Comparison of ENCODE assay signal across 8 mouse cellular contexts in the genomic region with DNA sequence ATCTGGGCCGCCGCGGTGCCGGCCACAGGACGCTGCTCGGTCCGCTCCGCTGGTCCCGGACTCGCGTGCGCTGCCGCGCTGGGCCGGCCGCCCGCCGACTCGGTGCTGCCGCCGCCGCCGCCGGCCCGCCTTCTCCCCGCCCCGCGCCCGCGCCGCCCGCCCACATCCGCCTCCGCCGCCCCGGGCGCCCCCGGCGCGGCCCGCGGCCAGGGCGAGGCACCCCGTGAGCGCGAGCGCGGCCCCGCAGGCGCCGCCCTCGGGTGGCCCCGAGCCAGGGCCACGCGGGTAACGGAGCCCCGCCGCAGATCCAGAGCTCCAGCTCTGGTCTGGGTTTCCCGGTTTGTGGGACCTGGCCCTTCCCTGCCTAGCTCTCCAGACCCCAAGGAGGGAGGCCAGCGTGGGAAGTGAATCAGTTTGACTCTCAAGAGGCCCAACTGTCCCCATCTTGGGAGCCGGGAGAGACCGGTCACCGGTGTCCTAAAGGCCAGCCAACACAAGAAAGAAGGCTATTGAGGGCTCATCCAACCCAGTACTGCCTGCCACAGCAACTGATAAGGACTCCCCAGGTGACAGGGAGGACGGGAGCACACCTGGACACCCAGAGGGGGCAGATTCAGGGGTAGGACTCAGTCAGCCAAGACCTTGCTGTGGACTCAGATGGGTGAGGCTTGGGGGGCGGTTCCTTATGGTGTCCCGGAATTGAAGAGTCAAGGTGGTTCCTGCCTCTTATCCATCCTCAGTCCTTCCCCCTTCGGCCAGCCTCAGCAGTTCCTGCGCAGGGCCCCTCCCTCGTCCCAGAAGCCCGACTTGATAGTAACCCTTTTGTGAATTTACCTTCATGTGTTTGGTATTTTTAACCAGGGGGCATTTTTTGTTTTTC. TPM values are rescaled to one million over a fixed set of nuclear protein-coding genes. Genes with fewer than 3 reads are reported as not detected.
DNase-seq lines count a peak whose midpoint lies in the region; ATAC-seq lines count a peak whose summit lies in the region.

Akt1 (minus strand) TSS at position 753 of the 880 bp plus-strand sequence.

- H3K36me3 ChIP-seq in intestine, embryonic 15.5 days = peaks cover 18% of the 10 kb centered on the region
- H3K36me3 ChIP-seq in limb, embryonic 13.5 days = peaks cover 25% of the 10 kb centered on the region
- H3K36me3 ChIP-seq in midbrain, embryonic 13.5 days = peaks cover 20% of the 10 kb centered on the region
- peaks cover 7% of the 10 kb centered on the region; the same call in 1 of the 2 replicates for H3K36me3 ChIP-seq in stomach, embryonic 16.5 days (ENCODE audit: control insufficient read depth, insufficient read depth, low read length)

- H3K27ac ChIP-seq in intestine, embryonic 15.5 days = peak within 1 kb of the TSS; percentile 99
- H3K27ac ChIP-seq in limb, embryonic 13.5 days = peak within 1 kb of the TSS; percentile 94
- H3K27ac ChIP-seq in midbrain, embryonic 13.5 days = peak within 1 kb of the TSS; percentile 95
- H3K27ac ChIP-seq in stomach, embryonic 16.5 days (ENCODE audit: low read length) = peak within 1 kb of the TSS; percentile 99

- ATAC-seq in intestine, embryonic 15.5 days = peak; percentile 64
- ATAC-seq in limb, embryonic 13.5 days (ENCODE audit: low FRiP score, low read depth) = peak; percentile 25
- ATAC-seq in midbrain, embryonic 13.5 days = peak; percentile 5; the same call in 1 of the 2 replicates
- peak; percentile 59 for ATAC-seq in stomach, embryonic 16.5 days (ENCODE audit: insufficient read depth, low FRiP score)

- no peaks in the 10 kb centered on the region for H3K9me3 ChIP-seq in intestine, embryonic 15.5 days
- H3K9me3 ChIP-seq in limb, embryonic 13.5 days = no peaks in the 10 kb centered on the region
- no peaks in the 10 kb centered on the region for H3K9me3 ChIP-seq in midbrain, embryonic 13.5 days
- H3K9me3 ChIP-seq in stomach, embryonic 16.5 days (replicated peaks; ENCODE audit: control insufficient read depth, low read length) = no peaks in the 10 kb centered on the region

- peak within 1 kb of the TSS; percentile 89 for H3K4me2 ChIP-seq in intestine, embryonic 15.5 days (replicated peaks)
- H3K4me2 ChIP-seq in limb, embryonic 13.5 days (replicated peaks) = peak within 1 kb of the TSS; percentile 96
- H3K4me2 ChIP-seq in midbrain, embryonic 13.5 days (replicated peaks) = peak within 1 kb of the TSS; percentile 94
- H3K4me2 ChIP-seq in stomach, embryonic 16.5 days (ENCODE audit: low read depth, low read length) = peak within 1 kb of the TSS; percentile 96

- peaks cover 3% of the 10 kb centered on the region for H3K27me3 ChIP-seq in intestine, embryonic 15.5 days (replicated peaks)
- peaks cover 21% of the 10 kb centered on the region for H3K27me3 ChIP-seq in limb, embryonic 13.5 days
- H3K27me3 ChIP-seq in midbrain, embryonic 13.5 days = peaks cover 20% of the 10 kb centered on the region
- no peaks in the 10 kb centered on the region for H3K27me3 ChIP-seq in stomach, embryonic 16.5 days (ENCODE audit: control insufficient read depth, insufficient read depth, low read length)

- peak within 1 kb of the TSS; percentile 97 for H3K4me3 ChIP-seq in intestine, embryonic 15.5 days (replicated peaks)
- peak within 1 kb of the TSS; percentile 100 for H3K4me3 ChIP-seq in limb, embryonic 13.5 days
- H3K4me3 ChIP-seq in midbrain, embryonic 13.5 days (replicated peaks) = peak within 1 kb of the TSS; percentile 95
- peak within 1 kb of the TSS; percentile 96 for H3K4me3 ChIP-seq in stomach, embryonic 16.5 days (replicated peaks; ENCODE audit: low read length)

- peak within 1 kb of the TSS; percentile 99 for H3K9ac ChIP-seq in intestine, embryonic 15.5 days
- H3K9ac ChIP-seq in limb, embryonic 13.5 days = peak within 1 kb of the TSS; percentile 99
- H3K9ac ChIP-seq in midbrain, embryonic 13.5 days (replicated peaks) = peak within 1 kb of the TSS; percentile 100
- peak within 1 kb of the TSS; percentile 100 for H3K9ac ChIP-seq in stomach, embryonic 16.5 days (ENCODE audit: low read length)

- DNase-seq in A20 (ENCODE audit: low read depth, low spot score) (peak; percentile 88), ZHBTc4 (ENCODE audit: low read depth, low spot score) (peak; percentile 55)
- DNase-seq in embryo, embryonic 10 days (ENCODE audit: low spot score) = peak; percentile 68
- no peak for DNase-seq in gonadal fat pad, adult 2 months (ENCODE audit: low read depth)

- under 1% methylated on average over 65 of the region's 70 CpGs for WGBS in intestine, embryonic 15.5 days
- 0% methylated on average over 25 of the region's 70 CpGs for WGBS in limb, embryonic 13.5 days
- under 1% methylated on average over 39 of the region's 70 CpGs for WGBS in midbrain, embryonic 13.5 days
- WGBS in stomach, embryonic 16.5 days = 1% methylated on average over 57 of the region's 70 CpGs

- H3K4me1 ChIP-seq in intestine, embryonic 15.5 days (replicated peaks) = peaks cover 64% of the 10 kb centered on the region
- H3K4me1 ChIP-seq in limb, embryonic 13.5 days = peaks cover 63% of the 10 kb centered on the region
- H3K4me1 ChIP-seq in midbrain, embryonic 13.5 days (replicated peaks) = peaks cover 67% of the 10 kb centered on the region
- peaks cover 56% of the 10 kb centered on the region for H3K4me1 ChIP-seq in stomach, embryonic 16.5 days (ENCODE audit: control insufficient read depth, insufficient read depth, low read length)

RNA-seq across cellular contexts. Expression of gene Akt1, which starts in this region (rescaled TPM):
- 95.2 and 117 TPM in 2 replicates for polyA plus RNA-seq in gonadal fat pad, adult 2 months (2012; rRNA removed)
- polyA plus RNA-seq in intestine, embryonic 15.5 days (2015; fragmentation: Nextera tagmentation; extraction: Ambion mirVana) = 128 and 141 TPM in 2 replicates
- polyA plus RNA-seq in limb, embryonic 13.5 days (2015; fragmentation: Nextera tagmentation; extraction: Ambion mirVana) = 62.5 and 71.0 TPM in 2 replicates
- polyA plus RNA-seq in midbrain, embryonic 13.5 days (2015; fragmentation: Nextera tagmentation; extraction: Ambion mirVana) = 55.9 and 61.1 TPM in 2 replicates
- polyA plus RNA-seq in stomach, embryonic 16.5 days (2015; fragmentation: Nextera tagmentation; extraction: Ambion mirVana) = 50.7 and 52.8 TPM in 2 replicates

Comparison
In these comparisons a context has a peak if more than half of its experiments do, and no peak if none do; other contexts are left out.
1. ATAC-seq: peak in every context shown above with its lines; median percentile 64 in intestine, embryonic 15.5 days; 59 in stomach, embryonic 16.5 days; 25 in limb, embryonic 13.5 days; 5 in midbrain, embryonic 13.5 days.